Mouse (Mus musculus) spleen, adult 2 months (tissue): ENCODE results near the gene Ak9.

Source experiments
- CTCF ChIP-seq: fragments of 200-500 bp; IDR thresholded peaks from 2 replicates; pipeline ENCODE4 v1.5.1; 2011; ENCODE audit warnings: mild to moderate bottlenecking, inconsistent platforms; ENCODE audit not compliant: insufficient read depth, insufficient read length, insufficient replicate concordance; ENCODE audit errors: extremely low read depth
- POLR2A ChIP-seq: fragments of 200-500 bp; IDR thresholded peaks from 2 replicates; pipeline ENCODE4 v1.6.1; 2011; ENCODE audit warnings: low read depth, low read length, inconsistent platforms

GRCm38 (mm10) chr10:41426368-41426767 is 122.6 kb downstream of the Ak9 start:
- TF ChIP-seq CTCF (no peak), POLR2A (no peak)
